Comparison of ENCODE assay signal across 8 mouse cellular contexts in genomic region chr2:69788974-69789373, GRCm38 (mm10). TPM values are rescaled to one million over a fixed set of nuclear protein-coding genes. Genes with fewer than 3 reads are reported as not detected.
A peak's percentile ranks its signal among the peaks of the same experiment; 100 is the strongest.
DNase-seq lines count a peak whose midpoint lies in the region; ATAC-seq lines count a peak whose summit lies in the region.

No protein-coding gene starts in this region.

- ATAC-seq in kidney, embryonic 16.5 days (ENCODE audit: low FRiP score, low TSS enrichment) = peak; percentile 40; the same call in 1 of the 2 replicates
- 0 out of 2 replicates have a peak, but pooled peaks have one; percentile 25 for ATAC-seq in hindbrain, embryonic 14.5 days (ENCODE audit: low FRiP score)
- no peak for ATAC-seq in midbrain, embryonic 14.5 days (ENCODE audit: low FRiP score, low TSS enrichment)

- peaks cover 10% of the 10 kb centered on the region for H3K4me1 ChIP-seq in kidney, embryonic 16.5 days (ENCODE audit: insufficient read depth, low read length)
- no peaks in the 10 kb centered on the region for H3K4me1 ChIP-seq in brown adipose tissue, adult 24 weeks (ENCODE audit: control insufficient read depth, insufficient read depth, insufficient read length, low read length)
- H3K4me1 ChIP-seq in hindbrain, embryonic 14.5 days (replicated peaks; ENCODE audit: control insufficient read depth, insufficient read depth, low read length) = 0 out of 2 replicates have a peak, but pooled peaks cover 9% of the 10 kb centered on the region
- H3K4me1 ChIP-seq in midbrain, embryonic 14.5 days (ENCODE audit: control insufficient read depth, insufficient read depth, low read length) = peaks cover 7% of the 10 kb centered on the region; the same call in 1 of the 2 replicates

- no peaks in the 10 kb centered on the region for H3K27me3 ChIP-seq in kidney, embryonic 16.5 days (ENCODE audit: insufficient read depth, low read length)
- H3K27me3 ChIP-seq in hindbrain, embryonic 14.5 days (ENCODE audit: control insufficient read depth, insufficient read depth, low read length) = no peaks in the 10 kb centered on the region
- H3K27me3 ChIP-seq in midbrain, embryonic 14.5 days (ENCODE audit: control insufficient read depth, insufficient read depth, low read length) = no peaks in the 10 kb centered on the region

- no peaks in the 10 kb centered on the region for H3K9me3 ChIP-seq in kidney, embryonic 16.5 days (ENCODE audit: low read length)
- H3K9me3 ChIP-seq in hindbrain, embryonic 14.5 days (ENCODE audit: control insufficient read depth, low read length) = no peaks in the 10 kb centered on the region
- H3K9me3 ChIP-seq in midbrain, embryonic 14.5 days (ENCODE audit: control insufficient read depth, low read length) = no peaks in the 10 kb centered on the region

- H3K4me3 ChIP-seq in kidney, embryonic 16.5 days (ENCODE audit: low read length) = peak overlapping the region; percentile 87
- H3K4me3 ChIP-seq in brown adipose tissue, adult 24 weeks (ENCODE audit: insufficient read depth, low read depth, low read length) = peak overlapping the region; percentile 72
- H3K4me3 ChIP-seq in hindbrain, embryonic 14.5 days (replicated peaks; ENCODE audit: low read length) = peak overlapping the region; percentile 55
- H3K4me3 ChIP-seq in midbrain, embryonic 14.5 days (replicated peaks; ENCODE audit: low read depth, low read length) = peak overlapping the region; percentile 57

- H3K36me3 ChIP-seq in kidney, embryonic 16.5 days (ENCODE audit: insufficient read depth, low read length) = peaks cover 15% of the 10 kb centered on the region
- H3K36me3 ChIP-seq in hindbrain, embryonic 14.5 days (replicated peaks; ENCODE audit: control insufficient read depth, insufficient read depth) = peaks cover 21% of the 10 kb centered on the region
- peaks cover 11% of the 10 kb centered on the region for H3K36me3 ChIP-seq in midbrain, embryonic 14.5 days (ENCODE audit: control insufficient read depth, insufficient read depth, low read length)

- 18% methylated on average over 9 of the region's 9 CpGs for WGBS in kidney, embryonic 16.5 days
- 29% methylated on average over 9 of the region's 9 CpGs for WGBS in hindbrain, embryonic 14.5 days
- whole genome bisulfite sequencing in midbrain, embryonic 14.5 days = 23% methylated on average over 9 of the region's 9 CpGs

- peak overlapping the region; percentile 90 for H3K4me2 ChIP-seq in kidney, embryonic 16.5 days (replicated peaks; ENCODE audit: low read depth, low read length)
- H3K4me2 ChIP-seq in hindbrain, embryonic 14.5 days (replicated peaks) = peak overlapping the region; percentile 70
- H3K4me2 ChIP-seq in midbrain, embryonic 14.5 days (ENCODE audit: low read length) = peak overlapping the region; percentile 68

- H3K9ac ChIP-seq in kidney, embryonic 16.5 days (replicated peaks; ENCODE audit: low read length) = peak overlapping the region; percentile 86
- peak overlapping the region; percentile 68 for H3K9ac ChIP-seq in hindbrain, embryonic 14.5 days
- peak overlapping the region; percentile 70 for H3K9ac ChIP-seq in midbrain, embryonic 14.5 days (replicated peaks; ENCODE audit: low read length)

- peak overlapping the region; percentile 36 for H3K27ac ChIP-seq in kidney, embryonic 16.5 days (ENCODE audit: low read length)
- no peak overlapping the region for H3K27ac ChIP-seq in brown adipose tissue, adult 24 weeks (replicated peaks; ENCODE audit: low read depth, low read length)
- H3K27ac ChIP-seq in hindbrain, embryonic 14.5 days = 0 out of 2 replicates have a peak overlapping the region, but pooled peaks have one; percentile 35
- peak overlapping the region; percentile 91 for H3K27ac ChIP-seq in midbrain, embryonic 14.5 days (replicated peaks; ENCODE audit: low read depth, low read length)

- no peak for DNase-seq in kidney, postnatal 14 days
- DNase-seq in hindbrain, embryonic 14.5 days (ENCODE audit: low spot score) = no peak
- DNase-seq in midbrain, embryonic 14.5 days = no peak
- no peak for DNase-seq in adrenal gland, postnatal 4 days (ENCODE audit: low spot score in 2 of 2)
- DNase-seq in right cerebral cortex, postnatal 4 days = no peak
- DNase-seq in layer of hippocampus, adult 8-10 months (ENCODE audit: low spot score in 2 of 2) = no peak

RNA-seq across cellular contexts. Expression of gene Ccdc173, which starts 0.4 kb away (rescaled TPM):
- polyA plus RNA-seq in kidney, embryonic 16.5 days (2015; fragmentation: Nextera tagmentation; extraction: Ambion mirVana) = 1.4 and 3.3 TPM in 2 replicates
- polyA plus RNA-seq in brown adipose tissue, adult 24 weeks (2012; ENCODE audit: insufficient read depth, insufficient read length, missing spikeins) = 1.2 and 1.9 TPM in 2 replicates
- 2.0 and 2.3 TPM in 2 replicates for polyA plus RNA-seq in hindbrain, embryonic 14.5 days (2014; fragmentation: Nextera tagmentation; extraction: Ambion mirVana)
- polyA plus RNA-seq in midbrain, embryonic 14.5 days (2014; fragmentation: Nextera tagmentation; extraction: Ambion mirVana) = 2.5 and 3.0 TPM in 2 replicates
- 1 to 10 TPM; 2.7 to 3.0 TPM for total RNA-seq in adrenal gland, postnatal 4 days (2021)
- 1 to 10 TPM; 2.2 to 3.3 (median 2.6) TPM for total RNA-seq in layer of hippocampus, adult 8-10 months (2022)

RNA-seq across cellular contexts. Expression of gene Phospho2, which starts 0.4 kb away (rescaled TPM):
- polyA plus RNA-seq in kidney, embryonic 16.5 days (2015; fragmentation: Nextera tagmentation; extraction: Ambion mirVana) = 24.5 and 24.9 TPM in 2 replicates
- 18.2 and 29.3 TPM in 2 replicates for polyA plus RNA-seq in brown adipose tissue, adult 24 weeks (2012; ENCODE audit: insufficient read depth, insufficient read length, missing spikeins)
- polyA plus RNA-seq in hindbrain, embryonic 14.5 days (2014; fragmentation: Nextera tagmentation; extraction: Ambion mirVana) = 40.2 and 47.0 TPM in 2 replicates
- polyA plus RNA-seq in midbrain, embryonic 14.5 days (2014; fragmentation: Nextera tagmentation; extraction: Ambion mirVana) = 33.4 and 49.4 TPM in 2 replicates
- 10 to 100 TPM; 14.7 to 17.4 TPM for total RNA-seq in adrenal gland, postnatal 4 days (2021)
- total RNA-seq in layer of hippocampus, adult 8-10 months (2022) = 10 to 100 TPM; 17.7 to 25.1 (median 22.9) TPM

RNA-seq across cellular contexts. Expression of gene Klhl23, which starts 32.8 kb away (rescaled TPM):
- 29.9 and 31.5 TPM in 2 replicates for polyA plus RNA-seq in kidney, embryonic 16.5 days (2015; fragmentation: Nextera tagmentation; extraction: Ambion mirVana)
- 0.95 and 1.2 TPM in 2 replicates for polyA plus RNA-seq in brown adipose tissue, adult 24 weeks (2012; ENCODE audit: insufficient read depth, insufficient read length, missing spikeins)
- 106 and 112 TPM in 2 replicates for polyA plus RNA-seq in hindbrain, embryonic 14.5 days (2014; fragmentation: Nextera tagmentation; extraction: Ambion mirVana)
- polyA plus RNA-seq in midbrain, embryonic 14.5 days (2014; fragmentation: Nextera tagmentation; extraction: Ambion mirVana) = 75.3 and 85.9 TPM in 2 replicates
- 10 to 100 TPM; 25.8 to 26.8 TPM for total RNA-seq in adrenal gland, postnatal 4 days (2021)
- total RNA-seq in layer of hippocampus, adult 8-10 months (2022) = 10 to 100 TPM; 32.7 to 45.3 (median 36.6) TPM

Comparison
In these comparisons a context has a peak if more than half of its experiments do, and no peak if none do; other contexts are left out.
1. RNA of gene Klhl23, which starts 32.8 kb away (polyA plus RNA-seq): 106 to 112 TPM in hindbrain, embryonic 14.5 days, 75.3 to 85.9 TPM in midbrain, embryonic 14.5 days and 29.9 to 31.5 TPM in kidney, embryonic 16.5 days; 0.95 to 1.2 TPM in brown adipose tissue, adult 24 weeks; every median in the first group is over 10 times any median in the second.
2. Peak in every context shown above with its lines, with median percentiles within 50 percentile points of each other: H3K4me2 ChIP-seq, H3K4me3 ChIP-seq and H3K9ac ChIP-seq.